Mouse (Mus musculus): ENCODE results near the gene Armh4. TPM values are rescaled to one million over a fixed set of nuclear protein-coding genes. Genes with fewer than 3 reads are reported as not detected.

The Armh4 gene
- 2.2 and 4.3 TPM in 2 replicates for polyA plus RNA-seq (2012; rRNA removed; ENCODE audit: low replicate concordance)

GRCm38 (mm10) chr14:49782715-49783531 lies at the start of gene Armh4:
Gene Armh4 (minus strand): TSS chr14:49783383.

Other genes starting within 250 kb of the Armh4 start
- not detected in 2 replicates for gene Olfr722, start 118.6 kb upstream of the Armh4 start, polyA plus RNA-seq (2012; rRNA removed; ENCODE audit: low replicate concordance)
- gene Olfr723, start 148.4 kb upstream of the Armh4 start, polyA plus RNA-seq (2012; rRNA removed; ENCODE audit: low replicate concordance) = not detected in 2 replicates
- not detected in 2 replicates for gene Olfr724, start 179.9 kb upstream of the Armh4 start, polyA plus RNA-seq (2012; rRNA removed; ENCODE audit: low replicate concordance)

All from subcutaneous adipose tissue, adult 2 months (tissue).